Mouse (Mus musculus) midbrain, embryonic 14.5 days (tissue): ENCODE measurements at regions not wholly inside any gene's neighbourhood (a gene's known extent, or its start where the extent isn't known, plus 50 kb on each side); places are given as distances from the start of the nearest gene placed in this dataset.
A peak's percentile ranks its signal among the peaks of the same experiment; 100 is the strongest.

Experiments used
- ATAC-seq: fragments of 200-750 bp; cut with Nextera tagmentation; 2 replicates; pipeline ENCODE4 v1.8.0; 2017; ENCODE audit warnings: moderate number of reproducible peaks, moderate library complexity; ENCODE audit not compliant: low FRiP score, low TSS enrichment
- DNase-seq: peaks from one replicate; pipeline ENCODE4 v3.0.0-alpha.2; 2015
- H3K27ac ChIP-seq: fragments of 300-500 bp; sonication (generic); replicated peaks from 2 replicates; pipeline ENCODE4 v1.5.1; 2014; ENCODE audit warnings: mild to moderate bottlenecking, low read depth, low read length, moderate library complexity
- H3K27me3 ChIP-seq: fragments of 300-500 bp; sonication (generic); 2 replicates; pipeline ENCODE4 v1.6.1; 2014; ENCODE audit warnings: low read length, control low read depth, mixed read lengths; ENCODE audit not compliant: control insufficient read depth, insufficient read depth
- H3K36me3 ChIP-seq: fragments of 300-500 bp; sonication (generic); 2 replicates; pipeline ENCODE4 v1.6.1; 2014; ENCODE audit warnings: low read length, control low read depth; ENCODE audit not compliant: control insufficient read depth, insufficient read depth
- H3K4me1 ChIP-seq: fragments of 300-500 bp; sonication (generic); 2 replicates; pipeline ENCODE4 v1.6.1; 2014; ENCODE audit warnings: mild to moderate bottlenecking, antibody characterized with exemption, low read length, control low read depth; ENCODE audit not compliant: control insufficient read depth, insufficient read depth
- H3K4me2 ChIP-seq: fragments of 300-500 bp; sonication (generic); 2 replicates; pipeline ENCODE4 v1.6.1; 2014; ENCODE audit warnings: mild to moderate bottlenecking, low read length, moderate library complexity
- H3K4me3 ChIP-seq: fragments of 300-500 bp; sonication (generic); replicated peaks from 2 replicates; pipeline ENCODE4 v1.5.1; 2014; ENCODE audit warnings: low read depth, low read length
- H3K9ac ChIP-seq: fragments of 300-500 bp; sonication (generic); replicated peaks from 2 replicates; pipeline ENCODE4 v1.6.1; 2014; ENCODE audit warnings: mild to moderate bottlenecking, low read length, moderate library complexity
- H3K9me3 ChIP-seq: fragments of 300-500 bp; sonication (generic); 2 replicates; pipeline ENCODE4 v1.6.1; 2016; ENCODE audit warnings: low read length, control low read depth, mixed read lengths; ENCODE audit not compliant: control insufficient read depth
- WGBS: fragments of 180-500 bp; shearing (Covaris S2); extraction: QIAGEN DNeasy Blood & Tissue Kit; methylation state at CpG from one replicate; pipeline ENCODE4 v1.1.7; 2014; 5-methylcytosine and 5-hydroxymethylcytosine counted together

GRCm38 (mm10) chr3:56863591-56863990 is 438.2 kb downstream of the Tm4sf1 start:
- H3K4me3 ChIP-seq = no peak overlapping the region
- DNase-seq = no peak
- H3K4me2 ChIP-seq = no peak overlapping the region
- no peak overlapping the region for H3K9ac ChIP-seq
- ATAC-seq = no peak
- no peaks in the 10 kb centered on the region for H3K4me1 ChIP-seq
- H3K9me3 ChIP-seq = no peaks in the 10 kb centered on the region
- H3K27ac ChIP-seq = no peak overlapping the region
- H3K27me3 ChIP-seq = no peaks in the 10 kb centered on the region
- WGBS = 69% methylated on average over 1 of the region's 1 CpGs
- no peaks in the 10 kb centered on the region for H3K36me3 ChIP-seq

GRCm38 (mm10) chr3:56859841-56860240 is 441.9 kb downstream of the Tm4sf1 start:
- Histone ChIP-seq H3K27me3 (no peaks in the 10 kb centered on the region), H3K9ac (no peak overlapping the region), H3K4me1 (no peaks in the 10 kb centered on the region), H3K4me2 (no peak overlapping the region), H3K36me3 (no peaks in the 10 kb centered on the region), H3K27ac (peak overlapping the region; percentile 60; the same call in 1 of the 2 replicates), H3K9me3 (no peaks in the 10 kb centered on the region), H3K4me3 (no peak overlapping the region)
- DNase-seq = peak; percentile 24
- 83% methylated on average over 9 of the region's 9 CpGs for WGBS
- no peak for ATAC-seq

DNA sequence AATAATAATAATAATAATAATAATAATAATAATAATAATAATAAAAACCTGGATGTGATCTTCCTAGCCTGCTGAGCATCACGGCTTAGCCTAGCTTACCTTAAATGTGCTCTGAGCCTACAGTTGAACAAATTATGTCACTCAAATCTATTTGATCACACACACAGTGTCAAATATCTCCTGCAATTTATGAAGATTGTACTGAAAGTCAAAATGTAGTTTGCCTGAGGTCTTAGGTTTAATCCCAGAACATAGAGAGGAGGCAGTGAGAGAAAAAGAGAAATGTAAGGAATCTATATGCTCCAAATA is 456.4 kb downstream of the Tm4sf1 start:
- no peak overlapping the region for H3K4me2 ChIP-seq
- H3K9ac ChIP-seq = no peak overlapping the region; the same call in 1 of the 2 replicates
- H3K4me1 ChIP-seq = peaks cover 18% of the 10 kb centered on the region
- no peaks in the 10 kb centered on the region for H3K36me3 ChIP-seq
- no peak overlapping the region for H3K4me3 ChIP-seq
- WGBS = 67% methylated on average over 1 of the region's 1 CpGs
- H3K9me3 ChIP-seq = no peaks in the 10 kb centered on the region
- no peaks in the 10 kb centered on the region for H3K27me3 ChIP-seq
- no peak; the same call in 1 of the 2 replicates for ATAC-seq
- H3K27ac ChIP-seq = peak overlapping the region; percentile 68
- no peak for DNase-seq

- H3K9ac ChIP-seq = peak overlapping the region; percentile 21; the same call in 1 of the 2 replicates
- no peaks in the 10 kb centered on the region for H3K27me3 ChIP-seq
- ATAC-seq = peak; percentile 91; the same call in 1 of the 2 replicates
- H3K4me3 ChIP-seq = no peak overlapping the region
- DNase-seq = peak; percentile 79
- 15% methylated on average over 6 of the region's 6 CpGs for WGBS
- peaks cover 18% of the 10 kb centered on the region for H3K4me1 ChIP-seq
- no peaks in the 10 kb centered on the region for H3K36me3 ChIP-seq
- peak overlapping the region; percentile 68 for H3K27ac ChIP-seq
- H3K4me2 ChIP-seq = peak overlapping the region; percentile 40
- no peaks in the 10 kb centered on the region for H3K9me3 ChIP-seq
These were observed 456.9 kb downstream of the Tm4sf1 start for GRCm38 (mm10) chr3:56844681-56845461.

DNA sequence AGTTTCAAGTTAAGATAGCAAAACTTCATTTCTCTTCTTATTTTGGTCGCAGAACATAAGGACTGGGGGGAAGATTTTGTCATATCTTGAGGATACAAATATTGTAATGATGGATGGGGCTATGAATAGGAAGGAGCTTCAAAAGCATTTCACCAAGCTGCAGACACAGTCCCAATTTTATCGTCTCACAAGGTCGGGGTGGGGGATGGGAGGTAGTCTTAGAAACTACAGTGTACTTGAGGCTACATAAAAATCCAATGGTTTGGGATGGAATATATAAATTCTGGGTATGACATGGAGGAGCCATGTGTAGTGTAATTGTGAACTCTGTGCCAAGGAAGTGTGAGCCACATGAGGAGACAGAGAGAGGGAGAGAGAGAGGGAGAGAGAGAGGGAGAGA is 464.6 kb downstream of the Tm4sf1 start:
- no peaks in the 10 kb centered on the region for H3K9me3 ChIP-seq
- H3K27me3 ChIP-seq = no peaks in the 10 kb centered on the region
- ATAC-seq = no peak
- no peak overlapping the region for H3K4me3 ChIP-seq
- H3K4me2 ChIP-seq = no peak overlapping the region
- H3K4me1 ChIP-seq = no peaks in the 10 kb centered on the region
- 88% methylated on average over 3 of the region's 3 CpGs for WGBS
- H3K36me3 ChIP-seq = no peaks in the 10 kb centered on the region
- no peak for DNase-seq
- no peak overlapping the region for H3K27ac ChIP-seq
- no peak overlapping the region for H3K9ac ChIP-seq

- no peaks in the 10 kb centered on the region for H3K36me3 ChIP-seq
- H3K27me3 ChIP-seq = no peaks in the 10 kb centered on the region
- no peaks in the 10 kb centered on the region for H3K9me3 ChIP-seq
- ATAC-seq (no peak), DNase-seq (no peak)
- no peak overlapping the region for H3K27ac ChIP-seq
- no peak overlapping the region for H3K4me3 ChIP-seq
- H3K4me1 ChIP-seq = no peaks in the 10 kb centered on the region
- H3K4me2 ChIP-seq = no peak overlapping the region
- WGBS = 70% methylated on average over 4 of the region's 4 CpGs
- no peak overlapping the region for H3K9ac ChIP-seq
These were observed 471.3 kb downstream of the Tm4sf1 start for GRCm38 (mm10) chr3:56830315-56831097.

DNA sequence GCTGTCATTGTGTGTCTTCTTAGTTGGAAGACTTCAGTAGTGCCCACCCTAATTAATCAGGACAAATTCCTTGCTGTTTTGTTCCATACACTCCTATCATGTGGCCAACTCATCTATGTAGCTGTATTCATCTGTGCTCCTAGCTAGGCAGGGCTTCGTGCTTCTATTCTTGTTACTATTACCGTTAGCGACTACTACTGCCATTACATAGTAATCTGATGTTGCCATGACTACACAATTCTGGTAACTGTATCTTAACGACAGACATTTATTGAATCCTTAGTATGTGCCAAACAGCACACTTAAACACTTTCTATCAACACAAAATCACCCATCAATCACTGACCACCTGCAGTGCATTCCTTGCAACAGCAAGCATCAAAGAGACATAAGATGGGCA is 477.6 kb downstream of the Tm4sf1 start:
- DNase-seq (no peak), ATAC-seq (no peak)

GRCm38 (mm10) chr3:56810548-56811071 is 491.2 kb downstream of the Tm4sf1 start:
- Histone ChIP-seq H3K27me3 (no peaks in the 10 kb centered on the region), H3K27ac (no peak overlapping the region), H3K4me1 (no peaks in the 10 kb centered on the region), H3K9me3 (no peaks in the 10 kb centered on the region), H3K4me3 (no peak overlapping the region), H3K9ac (no peak overlapping the region), H3K4me2 (no peak overlapping the region), H3K36me3 (no peaks in the 10 kb centered on the region)
- ATAC-seq (no peak), DNase-seq (peak; percentile 15)
- WGBS = 60% methylated on average over 1 of the region's 1 CpGs

More for the DNA sequence above, 477.6 kb downstream of the Tm4sf1 start:
- H3K9ac ChIP-seq = no peak overlapping the region
- no peaks in the 10 kb centered on the region for H3K36me3 ChIP-seq
- no peak overlapping the region for H3K4me3 ChIP-seq
- no peak overlapping the region for H3K27ac ChIP-seq
- H3K4me2 ChIP-seq = no peak overlapping the region
- H3K4me1 ChIP-seq = no peaks in the 10 kb centered on the region
- WGBS = 81% methylated on average over 4 of the region's 4 CpGs
- H3K27me3 ChIP-seq = no peaks in the 10 kb centered on the region
- no peaks in the 10 kb centered on the region for H3K9me3 ChIP-seq
